Mouse (Mus musculus) left cerebral cortex, adult 9 months (tissue): ENCODE results near the gene Znrd1.
"Not testable (repeated sequence)": the region's sequence is repeated elsewhere in the genome, so short reads cannot be mapped to it uniquely, and the experiment has no call there.

Source experiments
- DNase-seq, 2 experiments: peaks; one replicate each; pipeline ENCODE4 v3.0.0; 2022; ENCODE audit warnings: low spot score in 2 of 2

The Znrd1 gene

GRCm38 (mm10) chr17:36957999-36958743 lies at the start of gene Znrd1, which contains the start of gene Znrd1as:
Gene Znrd1, minus strand, starts transcription at chr17:36958559.
Gene Znrd1as, plus strand, starts transcription at chr17:36958592.
- peak; percentile 90 to 97 for DNase-seq

DNA sequence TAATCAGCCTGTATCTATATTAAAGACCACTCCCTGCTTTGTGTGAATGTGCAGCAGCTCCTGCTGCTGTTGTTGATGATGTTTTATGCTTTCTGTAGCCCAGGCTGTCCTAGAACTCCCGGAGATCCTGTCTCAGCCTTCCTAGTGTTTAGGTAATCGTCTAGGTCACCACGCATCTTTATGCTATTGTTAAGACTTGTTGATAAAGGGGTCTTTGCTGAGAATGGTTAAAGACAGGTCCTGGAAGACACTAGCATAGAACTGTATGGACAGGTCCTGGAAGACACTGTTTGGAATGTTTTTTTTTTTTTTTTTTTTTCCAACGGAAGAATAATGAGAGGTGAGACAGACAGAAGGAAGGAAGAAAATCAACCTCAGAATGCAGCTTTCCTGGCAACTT lies 45.0 kb upstream of the Znrd1 start:
- DNase-seq: no peak

- no peak for DNase-seq
Observed at GRCm38 (mm10) chr17:37002364-37003330, 44.3 kb upstream of the Znrd1 start.

GRCm38 (mm10) chr17:37000863-37001262 lies 42.5 kb upstream of the Znrd1 start, which contains the start of gene Zfp57:
Gene Zfp57, plus strand, starts transcription at chr17:37001163.
- no peak for DNase-seq

DNA sequence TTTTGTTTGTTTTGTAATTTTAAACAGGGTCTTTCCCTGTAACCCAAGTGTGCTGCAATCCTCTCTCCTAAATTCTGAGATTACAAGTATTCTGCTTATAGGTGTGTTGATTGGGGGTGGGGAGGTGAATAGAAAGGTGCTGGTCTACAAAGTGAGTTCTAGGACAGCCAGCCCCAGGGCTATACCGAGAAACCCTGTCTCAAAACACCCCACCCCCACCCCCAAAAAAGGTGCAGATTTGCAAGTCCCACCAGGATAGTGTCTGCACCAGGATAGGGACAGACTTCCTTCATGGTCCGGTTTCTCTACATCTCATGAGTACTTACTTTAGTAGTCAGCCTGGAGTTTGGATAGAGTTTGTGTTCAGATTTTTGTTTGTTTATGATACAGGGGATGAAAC lies 40.1 kb upstream of the Znrd1 start:
- no peak for DNase-seq

GRCm38 (mm10) chr17:36997033-36997735 lies 38.8 kb upstream of the Znrd1 start:
- DNase-seq: peak in 1 of 2 experiments; percentile 87

DNA sequence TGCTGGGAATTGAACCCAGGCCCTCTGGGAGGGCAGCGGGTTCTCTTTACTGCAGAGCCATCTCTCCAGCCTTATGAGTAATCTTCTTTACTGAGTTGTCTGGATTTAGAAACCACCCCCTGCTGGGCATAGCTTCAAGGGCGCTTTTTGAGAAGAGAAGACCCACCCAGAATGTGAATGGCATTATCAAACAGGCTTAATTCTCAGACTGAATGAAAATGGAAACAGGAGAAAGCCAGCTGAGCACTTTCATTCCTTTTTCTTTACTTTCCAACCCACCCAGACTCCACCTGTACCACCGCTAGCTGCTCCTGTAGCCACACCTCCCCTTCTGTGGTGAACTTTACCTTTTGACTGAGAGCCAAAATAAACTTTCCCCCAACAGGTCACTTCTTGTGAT lies 37.1 kb upstream of the Znrd1 start:
- no peak for DNase-seq

- DNase-seq: no peak
Observed at GRCm38 (mm10) chr17:36994528-36994927, 36.2 kb upstream of the Znrd1 start.

DNA sequence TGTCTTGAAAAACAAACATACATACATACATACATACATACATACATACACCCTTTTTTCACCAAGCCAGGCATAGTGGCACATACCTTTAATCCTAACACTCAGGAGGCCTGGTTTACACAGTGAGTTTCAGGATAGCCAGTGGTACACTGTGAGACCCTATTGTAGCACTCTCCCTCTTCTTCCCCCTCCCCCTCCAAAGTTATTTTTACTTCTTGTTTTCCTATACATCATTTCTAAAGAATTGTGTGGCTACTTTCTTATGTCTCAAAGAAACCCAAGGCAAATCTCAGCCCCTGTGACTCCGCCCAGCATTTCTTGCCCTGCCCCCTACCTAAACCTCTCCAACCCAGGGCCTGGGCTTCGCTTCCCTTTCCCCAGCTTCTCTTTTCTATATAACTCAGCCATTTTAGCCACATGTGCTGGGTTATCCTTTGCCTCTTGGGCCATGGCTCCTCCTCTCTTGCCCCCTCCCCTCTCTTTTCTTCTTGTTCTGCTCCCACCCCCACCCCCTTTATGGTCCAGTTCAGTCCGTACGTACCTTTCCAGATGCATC lies 35.5 kb upstream of the Znrd1 start:
- DNase-seq: no peak

- no peak for DNase-seq
Observed at GRCm38 (mm10) chr17:36992336-36993104, 34.2 kb upstream of the Znrd1 start.

GRCm38 (mm10) chr17:36990630-36991029 lies 32.3 kb upstream of the Znrd1 start:
- DNase-seq: not testable (repeated sequence)

GRCm38 (mm10) chr17:36989437-36989836 lies 31.1 kb upstream of the Znrd1 start, which contains the start of gene H2-M5:
Gene H2-M5, minus strand, starts transcription at chr17:36989537.
- DNase-seq: no peak

DNA sequence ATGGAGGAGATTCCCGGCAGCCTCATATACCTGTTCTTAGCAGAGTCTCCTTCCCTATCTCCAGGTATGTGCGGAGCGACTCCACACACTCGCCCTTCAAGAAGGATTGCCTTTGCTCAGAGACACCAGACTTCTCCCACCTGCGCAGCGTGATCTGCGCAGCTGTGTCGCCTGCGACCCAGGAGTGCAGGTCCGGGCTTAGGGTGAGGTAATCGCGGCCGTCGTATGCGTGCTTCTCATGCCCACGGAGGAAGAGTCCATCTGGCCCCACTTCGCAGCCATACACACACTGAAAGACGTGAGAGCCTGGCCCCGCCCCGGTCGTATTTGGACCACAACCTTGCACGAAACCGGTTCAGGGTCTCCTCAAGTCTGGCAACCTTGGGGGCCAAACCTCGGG lies 30.1 kb upstream of the Znrd1 start:
- DNase-seq: no peak

GRCm38 (mm10) chr17:36982253-36983155 lies 24.1 kb upstream of the Znrd1 start:
- DNase-seq: no peak

- DNase-seq: no peak
Observed at GRCm38 (mm10) chr17:36981845-36982244, 23.5 kb upstream of the Znrd1 start.

DNA sequence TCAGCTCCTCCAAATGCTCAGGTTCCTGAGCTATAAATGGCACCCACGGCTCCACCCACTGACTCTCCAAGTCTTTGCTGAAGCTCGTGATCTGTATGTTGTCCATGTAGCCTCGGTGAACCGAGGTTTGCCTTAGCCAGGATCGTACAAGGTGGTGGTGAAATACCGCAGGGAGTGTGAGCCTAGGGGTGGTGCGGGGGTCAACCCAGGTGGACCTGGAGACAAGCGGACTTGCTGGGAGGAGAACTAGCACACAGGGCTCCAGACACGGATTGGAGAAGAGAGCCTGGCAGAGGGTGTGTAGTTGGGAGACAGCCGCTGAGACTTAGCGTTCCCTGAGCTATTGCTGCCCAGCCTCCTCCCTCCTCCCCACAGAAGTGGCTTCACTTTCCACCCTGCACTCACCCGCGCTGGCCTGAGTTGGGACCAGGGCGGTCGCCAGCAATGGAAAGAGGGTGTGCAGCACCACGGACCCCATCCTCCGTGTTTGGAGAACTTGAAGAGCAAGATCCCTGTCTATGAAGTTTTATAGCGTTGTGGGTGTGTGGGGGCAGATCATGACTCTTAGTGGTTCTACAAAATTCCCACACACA lies 23.0 kb upstream of the Znrd1 start, which contains the start of gene 2410137M14Rik:
TSS of gene 2410137M14Rik (minus strand) at position 17 of the 593 bp plus-strand sequence.
- DNase-seq: peak in 1 of 2 experiments; percentile 44

- DNase-seq: no peak
Observed at GRCm38 (mm10) chr17:36973271-36973787, 15.0 kb upstream of the Znrd1 start.

DNA sequence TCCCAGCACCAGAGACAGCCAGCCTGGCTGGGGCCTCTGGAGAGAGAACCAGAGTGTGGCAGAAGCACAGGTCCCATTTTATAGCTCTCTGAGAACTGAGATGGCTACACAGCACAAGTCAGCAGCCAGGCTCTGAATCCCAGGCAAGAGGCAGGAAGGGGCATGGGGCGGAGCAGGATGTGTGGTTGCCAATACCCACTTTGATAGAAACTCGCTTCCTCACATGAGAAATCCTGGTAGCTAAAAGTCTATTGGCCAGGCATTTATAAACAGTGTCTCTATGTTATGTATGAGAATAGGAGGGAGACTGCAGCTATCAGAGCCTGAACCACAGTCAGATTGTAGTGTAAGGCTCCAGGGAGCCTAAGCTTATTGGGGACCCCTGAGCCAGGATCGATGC lies 14.4 kb upstream of the Znrd1 start:
- no peak for DNase-seq
